Mouse (Mus musculus) liver, adult 2 months (tissue): ENCODE measurements around the gene March2. TPM values are rescaled to one million over a fixed set of nuclear protein-coding genes. Genes with fewer than 3 reads are reported as not detected.

ENCODE experiments used
- DNase-seq: peaks from one replicate; pipeline ENCODE4 v3.0.0-alpha.2; 2011; ENCODE audit warnings: low read depth, low spot score; ENCODE audit errors: extremely low read depth
- H3K27ac ChIP-seq: fragments of 200-500 bp; replicated peaks from 2 replicates; pipeline ENCODE4 v1.5.1; 2012; ENCODE audit warnings: low read depth, mild to moderate bottlenecking, control low read depth, inconsistent platforms, low read length; ENCODE audit not compliant: insufficient read depth
- H3K27me3 ChIP-seq: fragments of 200-500 bp; 2 replicates; pipeline ENCODE4 v1.6.1; 2012; ENCODE audit warnings: mild to moderate bottlenecking, moderate library complexity, low read length, inconsistent platforms; ENCODE audit not compliant: control insufficient read depth, insufficient read depth
- H3K36me3 ChIP-seq: fragments of 200-500 bp; 2 replicates; pipeline ENCODE4 v1.6.1; 2012; ENCODE audit warnings: low read length, inconsistent platforms; ENCODE audit not compliant: control insufficient read depth, insufficient read depth
- H3K4me1 ChIP-seq: fragments of 200-500 bp; 2 replicates; pipeline ENCODE4 v1.6.1; 2011; ENCODE audit warnings: low read length; ENCODE audit not compliant: control insufficient read depth, insufficient read depth
- H3K4me3 ChIP-seq: fragments of 200-500 bp; 2 replicates; pipeline ENCODE4 v1.5.1; 2011; ENCODE audit warnings: low read depth, mild to moderate bottlenecking, control low read depth, low read length, moderate library complexity; ENCODE audit not compliant: insufficient read depth
- H3K79me2 ChIP-seq: fragments of 200-500 bp; 2 replicates; pipeline ENCODE4 v1.6.1; 2012; ENCODE audit warnings: inconsistent platforms, mild to moderate bottlenecking, low read length, moderate library complexity; ENCODE audit not compliant: control insufficient read depth, insufficient read depth
- H3K9ac ChIP-seq: fragments of 200-500 bp; 2 replicates; pipeline ENCODE4 v1.6.1; 2012; ENCODE audit warnings: low read depth, mild to moderate bottlenecking, control low read depth, inconsistent platforms, low read length
- CTCF ChIP-seq: fragments of 200-500 bp; IDR thresholded peaks from 2 replicates; pipeline ENCODE4 v1.5.1; 2011; ENCODE audit warnings: low read depth, low read length, control low read depth
- POLR2A ChIP-seq: fragments of 200-500 bp; IDR thresholded peaks from 2 replicates; pipeline ENCODE4 v1.6.1; 2011; ENCODE audit warnings: low read length, control low read depth; ENCODE audit not compliant: insufficient read depth; ENCODE audit errors: extremely low read depth
- WGBS: fragments of 180-500 bp; shearing (Covaris S2); methylation state at CpG from one replicate; pipeline ENCODE4 v1.1.7; 2018; 5-methylcytosine and 5-hydroxymethylcytosine counted together
- polyA plus RNA-seq: library from polyadenylated mRNA; depleted of rRNA; stranded (reverse); fragments of >200 nt; gene quantifications from 2 replicates; pipeline ENCODE4 v1.2.3, GENCODE M21; 2012
- total RNA-seq: library from RNA; depleted of rRNA; stranded (reverse); fragments of >200 nt; gene quantifications from 2 replicates; pipeline ENCODE4 v1.2.3, GENCODE M21; 2014

March2 gene
- total and polyA plus RNA-seq, 2 experiments, result 71.2 to 92.3 TPM

DNA sequence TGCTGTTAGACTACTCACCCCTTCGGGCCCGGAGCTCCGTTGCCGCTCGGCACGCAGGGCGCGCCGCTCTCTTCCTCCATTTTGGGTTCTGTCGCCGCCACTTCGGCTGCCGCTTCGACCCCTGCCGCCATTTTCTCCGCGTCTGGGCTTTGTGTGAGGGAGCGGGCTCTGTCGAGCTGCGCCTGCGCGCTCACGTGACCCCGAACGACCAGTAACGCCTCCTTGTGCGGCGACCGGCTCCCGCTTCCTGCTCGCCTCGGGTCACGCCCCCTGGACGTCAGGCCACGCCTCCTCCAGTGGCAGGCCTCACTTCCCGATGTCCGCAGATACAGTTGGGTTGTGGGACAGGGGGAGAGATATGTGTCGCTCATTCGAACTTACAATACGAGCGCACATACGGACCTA lies 33.2 kb downstream of the March2 start:
- H3K4me3 ChIP-seq, result peak overlapping the region; percentile 86
- peaks cover 14% of the 10 kb centered on the region; the same call in 1 of the 2 replicates for H3K79me2 ChIP-seq
- DNase-seq, result peak; percentile 85
- H3K36me3 ChIP-seq, result peaks cover under 1% of the 10 kb centered on the region
- H3K9ac ChIP-seq, result peak overlapping the region; percentile 94
- peak overlapping the region; percentile 83 for H3K27ac ChIP-seq
- under 1% methylated on average over 42 of the region's 42 CpGs for WGBS
- TF ChIP-seq POLR2A (peak; percentile 89), CTCF (no peak)
- H3K4me1 ChIP-seq, result peaks cover 11% of the 10 kb centered on the region
- no peaks in the 10 kb centered on the region for H3K27me3 ChIP-seq

DNA sequence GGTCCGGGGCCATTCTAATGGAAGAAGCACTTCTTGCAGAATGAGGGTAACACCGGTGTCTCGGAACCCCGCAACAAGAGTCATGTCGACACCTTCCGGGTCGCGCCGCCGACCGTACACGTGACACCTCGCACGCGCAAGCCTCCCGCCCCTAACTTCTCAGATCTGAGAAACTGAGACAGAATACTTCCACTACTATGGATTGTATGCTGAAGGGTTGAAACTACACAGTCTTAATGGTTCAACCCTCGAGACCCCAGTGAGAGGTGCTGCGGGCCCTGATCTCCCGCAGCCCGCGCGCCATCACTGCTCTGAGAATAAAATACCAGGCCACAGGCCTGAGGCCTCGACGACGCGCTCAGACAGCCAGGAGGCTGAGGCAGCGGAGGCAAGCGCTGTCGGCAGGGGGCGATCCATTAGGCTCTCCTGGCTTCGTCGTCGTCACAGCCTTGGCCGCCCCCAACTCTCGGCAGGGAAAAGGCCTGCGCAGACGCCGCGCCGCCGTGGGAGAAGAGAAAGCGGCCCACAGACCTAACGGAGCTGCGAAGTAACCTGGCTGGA lies 33.7 kb downstream of the March2 start:
- Histone ChIP-seq H3K36me3 (no peaks in the 10 kb centered on the region; the same call in none of the 2 replicates), H3K27me3 (no peaks in the 10 kb centered on the region), H3K4me3 (peak overlapping the region; percentile 86), H3K27ac (peak overlapping the region; percentile 83), H3K9ac (peak overlapping the region; percentile 94), H3K79me2 (peaks cover 14% of the 10 kb centered on the region; the same call in 1 of the 2 replicates), H3K4me1 (peaks cover 11% of the 10 kb centered on the region)
- peak; percentile 62 for DNase-seq
- TF ChIP-seq POLR2A (no peak), CTCF (peak; percentile 45)
- WGBS, result under 1% methylated on average over 44 of the region's 44 CpGs

DNA sequence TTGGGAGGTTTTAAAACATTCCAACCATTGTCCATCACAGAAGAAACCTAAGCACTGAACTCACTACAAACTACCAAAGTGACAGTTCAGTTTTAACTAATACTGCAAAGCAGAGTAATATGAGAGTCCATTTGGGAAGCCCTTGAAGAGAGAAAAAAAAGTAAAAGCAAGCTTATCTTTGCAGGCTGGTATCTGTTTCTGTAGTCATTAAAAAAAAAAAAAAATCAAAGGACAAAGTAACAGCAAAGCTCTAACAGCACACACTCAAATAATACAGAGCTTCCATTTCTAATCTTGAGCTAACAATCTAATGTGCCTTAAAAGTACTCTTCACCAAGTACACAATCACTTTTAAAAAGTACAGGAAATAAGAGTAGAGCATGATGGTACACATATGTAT lies 36.7 kb downstream of the March2 start:
- Histone ChIP-seq H3K4me3 (no peak overlapping the region), H3K27ac (no peak overlapping the region), H3K79me2 (peaks cover 28% of the 10 kb centered on the region; the same call in 1 of the 2 replicates), H3K9ac (no peak overlapping the region), H3K36me3 (peaks cover 9% of the 10 kb centered on the region), H3K27me3 (no peaks in the 10 kb centered on the region), H3K4me1 (peaks cover 17% of the 10 kb centered on the region)
- no peak for TF ChIP-seq CTCF
- TF ChIP-seq POLR2A, result no peak
- DNase-seq, result no peak

DNA sequence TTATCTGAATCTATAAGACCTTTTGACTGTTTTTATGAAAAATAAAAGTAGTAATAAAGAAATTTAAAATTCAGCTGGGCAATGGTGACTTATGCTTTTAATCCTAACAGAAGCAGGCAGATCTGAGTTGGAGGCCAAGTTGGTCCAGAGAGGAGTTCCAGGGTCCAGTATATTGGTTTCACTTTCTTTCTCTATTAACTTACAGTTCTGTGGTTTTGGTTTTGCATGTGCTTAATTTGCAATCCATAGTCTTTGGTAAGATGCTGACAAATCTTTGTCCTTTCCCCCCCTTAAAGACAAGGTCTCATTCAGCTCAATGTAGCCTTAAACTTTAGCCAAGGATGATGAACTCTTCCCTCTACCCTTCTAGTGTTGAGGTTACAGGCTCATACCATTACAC lies 39.7 kb downstream of the March2 start:
- H3K27ac ChIP-seq, result no peak overlapping the region
- H3K4me1 ChIP-seq, result peaks cover 16% of the 10 kb centered on the region
- peak; percentile 51 for DNase-seq
- TF ChIP-seq CTCF (no peak), POLR2A (no peak)
- peaks cover 16% of the 10 kb centered on the region for H3K36me3 ChIP-seq
- no peaks in the 10 kb centered on the region for H3K27me3 ChIP-seq
- H3K9ac ChIP-seq, result no peak overlapping the region
- no peak overlapping the region for H3K4me3 ChIP-seq
- peaks cover 17% of the 10 kb centered on the region; the same call in 1 of the 2 replicates for H3K79me2 ChIP-seq

DNA sequence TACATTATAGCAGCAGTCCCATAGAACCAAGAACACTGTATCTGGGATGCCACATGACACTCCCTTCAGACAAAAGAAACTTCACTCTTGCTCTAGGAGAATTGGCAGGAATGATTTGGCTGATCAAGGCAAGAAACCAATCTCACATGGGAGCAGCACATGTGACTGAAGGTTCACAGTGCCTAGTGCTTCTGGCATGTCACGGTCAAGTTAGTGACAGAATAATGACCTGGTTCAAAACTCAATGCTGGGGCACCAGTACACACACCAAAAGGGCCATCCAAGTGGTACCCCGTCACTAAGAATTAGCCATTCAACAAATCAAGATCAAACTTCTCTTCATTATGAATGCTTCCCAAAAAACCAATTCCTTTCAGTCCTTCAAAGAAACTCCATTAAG lies 42.4 kb downstream of the March2 start:
- Histone ChIP-seq H3K27me3 (no peaks in the 10 kb centered on the region), H3K27ac (no peak overlapping the region), H3K9ac (no peak overlapping the region), H3K79me2 (peaks cover 20% of the 10 kb centered on the region; the same call in 1 of the 2 replicates), H3K4me1 (peaks cover 11% of the 10 kb centered on the region; the same call in 1 of the 2 replicates), H3K4me3 (no peak overlapping the region), H3K36me3 (peaks cover 21% of the 10 kb centered on the region)
- DNase-seq, result peak; percentile 53
- 63% methylated on average over 2 of the region's 2 CpGs for WGBS
- TF ChIP-seq CTCF (no peak), POLR2A (no peak)

DNA sequence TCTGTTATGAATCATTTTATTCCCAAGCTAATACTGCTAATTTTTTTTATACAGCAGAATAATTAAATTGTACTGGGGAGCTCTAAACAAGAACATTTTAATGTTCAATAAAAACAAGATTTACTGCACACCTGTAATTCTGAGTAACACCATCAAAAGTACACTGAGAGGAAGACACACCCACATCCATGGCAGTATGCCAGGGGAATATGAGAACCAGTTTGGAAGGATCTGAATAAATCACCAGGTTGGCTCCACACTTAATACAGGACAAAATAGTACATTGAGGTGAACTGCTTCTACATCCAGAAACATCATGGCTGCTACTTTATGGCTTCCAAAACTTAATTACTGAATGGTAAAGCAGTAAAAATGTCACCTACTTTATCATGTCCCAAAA lies 43.0 kb downstream of the March2 start:
- Histone ChIP-seq H3K9ac (no peak overlapping the region), H3K27ac (no peak overlapping the region), H3K27me3 (no peaks in the 10 kb centered on the region), H3K36me3 (peaks cover 21% of the 10 kb centered on the region), H3K4me1 (peaks cover 12% of the 10 kb centered on the region; the same call in 1 of the 2 replicates), H3K4me3 (no peak overlapping the region), H3K79me2 (peaks cover 20% of the 10 kb centered on the region; the same call in 1 of the 2 replicates)
- TF ChIP-seq POLR2A (no peak), CTCF (no peak)
- peak; percentile 44 for DNase-seq
